Mouse (Mus musculus) testis, adult 2 months (tissue): Measurements from ENCODE around the gene Smim13.
"Not testable (repeated sequence)": the region's sequence is repeated elsewhere in the genome, so short reads cannot be mapped to it uniquely, and the experiment has no call there.

Source experiments
- CTCF ChIP-seq: fragments of 200-500 bp; IDR thresholded peaks from 2 replicates; pipeline ENCODE4 v1.5.1; 2012; ENCODE audit warnings: low read depth, mild to moderate bottlenecking, inconsistent platforms, low read length, moderate library complexity; ENCODE audit not compliant: control insufficient read depth, insufficient read depth, insufficient replicate concordance
- POLR2A ChIP-seq: fragments of 200-500 bp; IDR thresholded peaks from 2 replicates; pipeline ENCODE4 v1.6.1; 2012; ENCODE audit warnings: low read depth, mild to moderate bottlenecking, inconsistent platforms, low read length, moderate library complexity; ENCODE audit not compliant: control insufficient read depth

DNA sequence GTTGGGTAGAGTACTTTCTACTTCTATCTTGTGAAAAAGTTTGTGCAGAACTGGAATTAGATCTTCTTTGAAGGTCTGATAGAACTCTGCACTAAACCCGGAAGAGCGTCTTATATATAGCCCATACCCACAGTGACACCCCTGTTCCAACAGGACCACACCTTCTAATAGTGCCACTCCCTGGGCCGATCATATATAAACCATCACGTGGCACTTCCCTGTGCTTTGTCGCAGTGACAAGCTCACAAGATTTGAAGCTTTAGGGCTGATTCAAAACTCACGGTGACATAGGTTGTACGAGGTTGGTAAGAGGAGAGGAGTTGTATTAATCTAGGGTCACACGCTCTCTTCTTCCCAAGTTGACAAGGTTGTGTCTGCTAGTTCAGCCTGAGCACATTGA, 12.0 kb downstream of the Smim13 start:
- not testable (repeated sequence) for TF ChIP-seq CTCF, POLR2A
